Mouse (Mus musculus): ENCODE measurements around the gene Rmdn3.

DNA sequence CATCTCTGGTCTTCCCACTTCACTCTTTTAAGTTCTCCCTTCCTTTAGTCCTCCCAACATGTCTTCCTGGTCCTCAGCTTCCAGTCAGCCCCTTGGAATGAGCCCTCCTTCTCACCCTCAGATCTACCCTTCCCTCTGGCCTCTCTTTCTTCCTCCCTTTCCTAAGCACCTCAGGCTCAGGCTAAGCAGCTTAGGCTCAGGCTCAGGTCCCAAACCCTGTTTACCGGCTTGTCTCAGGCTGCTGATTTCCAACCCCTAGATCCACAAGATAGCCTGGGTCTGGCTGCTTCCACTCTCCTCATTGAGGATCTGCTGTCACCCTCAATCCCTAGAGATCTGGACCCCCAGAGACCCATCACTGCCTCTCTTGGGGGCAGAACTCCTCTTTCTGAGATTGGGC lies 41.2 kb upstream of the Rmdn3 start:
- no peak for TF ChIP-seq CTCF (IDR thresholded peaks at IDR 0.05; ENCODE audit: low read depth)
- no peak for TF ChIP-seq EP300 (IDR thresholded peaks at IDR 0.05; ENCODE audit: low read depth)
